Mouse (Mus musculus): Measurements from ENCODE around the gene Pam16.

DNA sequence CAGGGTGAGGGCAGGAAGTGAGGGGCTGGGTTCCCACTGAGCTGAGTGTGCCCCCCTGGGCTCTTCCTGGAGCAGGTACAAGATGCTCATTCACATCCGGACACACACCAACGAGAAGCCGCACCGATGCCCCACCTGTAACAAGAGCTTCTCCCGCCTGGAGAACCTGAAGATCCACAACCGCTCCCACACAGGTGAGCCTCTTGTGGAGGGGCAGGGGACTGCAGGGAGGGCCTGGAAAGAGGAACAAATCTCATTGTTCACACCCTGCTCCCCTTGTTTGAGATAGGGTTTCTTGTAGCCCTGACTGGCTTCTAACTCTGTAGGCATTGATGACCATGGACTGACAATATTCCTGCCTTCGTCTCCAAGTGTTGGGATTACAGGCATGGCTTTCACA is 13.1 kb downstream of the Pam16 start:
- TF ChIP-seq MAFK (IDR thresholded peaks at IDR 0.05; ENCODE audit: insufficient read depth, low read depth, low read length) (no peak), HCFC1 (IDR thresholded peaks at IDR 0.05; ENCODE audit: borderline replicate concordance, insufficient read depth, low read length) (no peak), CHD2 (IDR thresholded peaks at IDR 0.05; ENCODE audit: low read depth, low read length) (no peak)
